ENCODE assay signal across 8 mouse cellular contexts in genomic region chr9:22388401-22388980, GRCm38 (mm10). TPM values are rescaled to one million over a fixed set of nuclear protein-coding genes. Genes with fewer than 3 reads are reported as not detected.
DNase-seq lines count a peak whose midpoint lies in the region; ATAC-seq and TF ChIP-seq lines count a peak whose summit lies in the region.

No protein-coding gene starts in this region.

- TF ChIP-seq POLR2A in embryonic fibroblast, embryonic 13.5 days (IDR thresholded peaks at IDR 0.05; ENCODE audit: low read depth, low read length), result no peak

- H3K27ac ChIP-seq in layer of hippocampus, adult 2 months, result no peak overlapping the region
- H3K27ac ChIP-seq in embryonic fibroblast, embryonic 13.5 days (ENCODE audit: insufficient read depth, low read length), result peak overlapping the region; percentile 55
- peak overlapping the region; percentile 63 for H3K27ac ChIP-seq in hindbrain, embryonic 16.5 days (ENCODE audit: low read depth, low read length)

- H3K27me3 ChIP-seq in hindbrain, embryonic 16.5 days (replicated peaks; ENCODE audit: control insufficient read depth, insufficient read depth, low read length), result no peaks in the 10 kb centered on the region

- H3K4me3 ChIP-seq in layer of hippocampus, adult 2 months, result peak overlapping the region; percentile 74
- peak overlapping the region; percentile 73 for H3K4me3 ChIP-seq in embryonic fibroblast, embryonic 13.5 days (ENCODE audit: insufficient read depth, low read length)
- H3K4me3 ChIP-seq in hindbrain, embryonic 16.5 days (ENCODE audit: low read length), result peak overlapping the region; percentile 63

- no peak for DNase-seq in layer of hippocampus, adult 2 months (ENCODE audit: low spot score in 2 of 2)
- no peak for DNase-seq in layer of hippocampus, adult 11-12 months (ENCODE audit: low spot score)
- peak; percentile 58 for DNase-seq in NIH3T3 (ENCODE audit: low read depth)
- DNase-seq in left cerebral cortex, postnatal 14 days (ENCODE audit: low spot score in 2 of 2), result no peak
- DNase-seq in urinary bladder, postnatal 10 days (ENCODE audit: low spot score), result no peak

- intact Hi-C loops in left cerebral cortex, postnatal 14 days (cut with DNase I), result no loop called here

- under 1% methylated on average over 40 of the region's 41 CpGs for WGBS in hindbrain, embryonic 16.5 days

- H3K9me3 ChIP-seq in hindbrain, embryonic 16.5 days (ENCODE audit: control insufficient read depth, low read length), result no peaks in the 10 kb centered on the region

- peak overlapping the region; percentile 96 for H3K4me2 ChIP-seq in hindbrain, embryonic 16.5 days (ENCODE audit: low read length)

- TF ChIP-seq CTCF in layer of hippocampus, adult 2 months (conservative IDR thresholded peaks at IDR 0.05), result no peak
- TF ChIP-seq CTCF in embryonic fibroblast, embryonic 13.5 days (IDR thresholded peaks at IDR 0.05; ENCODE audit: borderline replicate concordance, insufficient read depth, low read length), result no peak

- H3K9ac ChIP-seq in hindbrain, embryonic 16.5 days (ENCODE audit: low read depth, low read length), result peak overlapping the region; percentile 82

- peaks cover 14% of the 10 kb centered on the region for H3K4me1 ChIP-seq in embryonic fibroblast, embryonic 13.5 days (ENCODE audit: control insufficient read depth, insufficient read depth, low read length)
- peaks cover 5% of the 10 kb centered on the region for H3K4me1 ChIP-seq in hindbrain, embryonic 16.5 days (ENCODE audit: control insufficient read depth, insufficient read depth, low read depth, low read length)

- ATAC-seq in hindbrain, embryonic 16.5 days, result no peak; the same call in none of the 2 replicates
- ATAC-seq in megakaryocyte progenitor cell, adult 5-6 weeks (replicated peaks; ENCODE audit: poor library complexity), result peak; percentile 35

- no peaks in the 10 kb centered on the region for H3K36me3 ChIP-seq in hindbrain, embryonic 16.5 days (ENCODE audit: control insufficient read depth, insufficient read depth, low read length)

RNA-seq across cellular contexts. Expression of gene Anln, which starts 0.5 kb away (rescaled TPM):
- total RNA-seq in layer of hippocampus, adult 2 months (2021), result 10 to 100 TPM; 17.4 to 21.5 TPM
- polyA plus RNA-seq in embryonic fibroblast, embryonic 13.5 days (2011; ENCODE audit: insufficient read length, low read depth, missing spikeins), result 89.1 and 107 TPM in 2 replicates
- polyA plus RNA-seq in hindbrain, embryonic 16.5 days (2015; fragmentation: Nextera tagmentation; extraction: Ambion mirVana), result 4.1 and 6.2 TPM in 2 replicates
- total RNA-seq in megakaryocyte progenitor cell, adult 5-6 weeks (2015), result 68.3 and 76.2 TPM in 2 replicates
- 44.9 and 58.8 TPM in 2 replicates for total RNA-seq in megakaryocyte progenitor cell, adult 5-6 weeks (2017)
- 1 to 10 TPM; 4.2 to 4.6 TPM for total RNA-seq in left cerebral cortex, postnatal 14 days (2021)

RNA-seq across cellular contexts. Expression of gene 9530077C05Rik, which starts 22.8 kb away (rescaled TPM):
- total RNA-seq in layer of hippocampus, adult 2 months (2021), result 1 to 10 TPM; 7.6 to 9.6 TPM
- 0.84 and 1.1 TPM in 2 replicates for polyA plus RNA-seq in embryonic fibroblast, embryonic 13.5 days (2011; ENCODE audit: insufficient read length, low read depth, missing spikeins)
- polyA plus RNA-seq in hindbrain, embryonic 16.5 days (2015; fragmentation: Nextera tagmentation; extraction: Ambion mirVana), result 16.0 and 19.3 TPM in 2 replicates
- 2.1 and 2.5 TPM in 2 replicates for total RNA-seq in megakaryocyte progenitor cell, adult 5-6 weeks (2015)
- total RNA-seq in megakaryocyte progenitor cell, adult 5-6 weeks (2017), result 2.2 and 5.4 TPM in 2 replicates
- total RNA-seq in left cerebral cortex, postnatal 14 days (2021), result 1 to 10 TPM; 7.4 to 8.1 TPM
